Mouse (Mus musculus) kidney, adult 2 months (tissue): ENCODE results near the gene Prr15.
A peak's percentile ranks its signal among the peaks of the same experiment; 100 is the strongest.

ENCODE experiments used
- CTCF ChIP-seq: fragments of 200-500 bp; conservative IDR thresholded peaks from 2 replicates; pipeline ENCODE4 v1.5.1; 2011; ENCODE audit warnings: low read depth, mild to moderate bottlenecking, control low read depth, low read length, moderate library complexity, mixed read lengths; ENCODE audit not compliant: insufficient read depth, insufficient read length
- POLR2A ChIP-seq: fragments of 200-500 bp; IDR thresholded peaks from one replicate; pipeline ENCODE4 v1.6.1; 2011; ENCODE audit warnings: low read depth, low read length, control low read depth

GRCm38 (mm10) chr6:54368071-54368470 lies 42.4 kb downstream of the Prr15 start:
- TF ChIP-seq POLR2A (no peak), CTCF (peak; percentile 88)
